In the genomic region with DNA sequence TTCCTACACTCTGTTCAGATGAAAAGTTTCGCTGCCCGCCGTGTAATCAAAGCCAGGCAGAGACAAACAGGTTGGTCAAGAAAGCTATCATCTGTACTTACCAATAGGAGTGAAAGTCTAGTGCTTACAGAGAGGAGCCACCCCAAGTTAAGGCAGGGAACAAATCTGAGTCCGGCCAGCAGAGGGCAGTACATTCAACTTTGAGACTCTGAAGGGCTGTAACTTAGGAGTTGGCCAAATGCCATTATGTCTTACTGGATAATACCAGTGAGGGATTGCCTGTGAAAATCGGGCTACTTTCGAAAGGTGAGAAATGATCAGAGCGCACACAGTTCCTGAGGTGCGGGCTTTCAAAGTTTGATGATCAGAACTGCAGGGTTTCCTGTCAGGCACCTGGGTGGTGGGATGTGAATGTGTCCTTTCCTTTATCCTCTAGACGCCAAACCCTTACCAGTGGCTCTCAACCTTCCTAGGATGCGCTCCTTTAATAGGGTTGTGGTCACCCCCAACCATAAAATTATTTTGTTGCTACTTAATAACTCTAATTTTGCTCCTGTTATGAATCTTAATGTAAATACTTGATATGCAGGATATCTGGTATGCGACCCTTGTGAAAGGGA, we compare ENCODE assay signal across 8 mouse cellular contexts. TPM values are rescaled to one million over a fixed set of nuclear protein-coding genes. Genes with fewer than 3 reads are reported as not detected.
DNase-seq lines count a peak whose midpoint lies in the region; ATAC-seq lines count a peak whose summit lies in the region.

No protein-coding gene starts in this region.

- WGBS in neural tube, embryonic 15.5 days: 58% methylated on average over 11 of the region's 11 CpGs

- no peaks in the 10 kb centered on the region for H3K36me3 ChIP-seq in neural tube, embryonic 15.5 days

- intact Hi-C loops in heart, postnatal 14 days (cut with DNase I): loop anchor here (5.0 kb wide), 1 partner anchor 321 kb away; no protein-coding TSS in a partner anchor

- no peaks in the 10 kb centered on the region for H3K9me3 ChIP-seq in neural tube, embryonic 15.5 days (replicated peaks)

- no peak overlapping the region for H3K4me2 ChIP-seq in neural tube, embryonic 15.5 days

- no peak overlapping the region for H3K4me3 ChIP-seq in neural tube, embryonic 15.5 days (replicated peaks)

- no peak overlapping the region for H3K9ac ChIP-seq in neural tube, embryonic 15.5 days (replicated peaks)

- no peak overlapping the region for H3K27ac ChIP-seq in neural tube, embryonic 15.5 days (replicated peaks)

- DNase-seq in CD8-positive naive resting alpha-beta T cell, adult 2 months (ENCODE audit: low read depth in 2 of 2, low spot score in 2 of 2): peak; percentile 54 to 70
- peak; percentile 53 to 61 for DNase-seq in adrenal gland, postnatal 4 days (ENCODE audit: low spot score in 2 of 2)
- DNase-seq in heart, postnatal 14 days: peak; percentile 75 to 84
- peak; percentile 87 for DNase-seq in kidney, postnatal 4 days
- DNase-seq in lung, adult 18-20 months: peak; percentile 79 to 83
- peak; percentile 90 for DNase-seq in testis, postnatal 10 days (ENCODE audit: low spot score)

- no peaks in the 10 kb centered on the region; the same call in 1 of the 2 replicates for H3K4me1 ChIP-seq in neural tube, embryonic 15.5 days

- H3K27me3 ChIP-seq in neural tube, embryonic 15.5 days (replicated peaks): no peaks in the 10 kb centered on the region

- peak; percentile 73 for ATAC-seq in erythroid progenitor cell, adult 5-6 weeks (replicated peaks; ENCODE audit: low FRiP score, poor library complexity, severe bottlenecking)
- peak; percentile 28; the same call in 1 of the 2 replicates for ATAC-seq in neural tube, embryonic 15.5 days (ENCODE audit: low FRiP score)

RNA-seq across cellular contexts. Expression of a gene that starts 15.8 kb away (rescaled TPM):
- total RNA-seq in adrenal gland, postnatal 4 days (2021): 10 to 100 TPM; 21.2 to 21.6 TPM
- total RNA-seq in erythroid progenitor cell, adult 5-6 weeks (2015; ENCODE audit: low replicate concordance): 1.1 and 2.9 TPM in 2 replicates
- 1.8 and 2.3 TPM in 2 replicates for total RNA-seq in erythroid progenitor cell, adult 5-6 weeks (2017; ENCODE audit: low replicate concordance)
- 10 to 100 TPM; 16.3 to 17.6 TPM for total RNA-seq in heart, postnatal 14 days (2021)
- polyA plus RNA-seq in neural tube, embryonic 15.5 days (2015; fragmentation: Nextera tagmentation; extraction: Ambion mirVana): 24.1 and 26.1 TPM in 2 replicates

Comparison
In these comparisons a context has a peak if more than half of its experiments do, and no peak if none do; other contexts are left out.
1. RNA of a gene that starts 15.8 kb away (total RNA-seq): 21.2 to 21.6 TPM in adrenal gland, postnatal 4 days and 16.3 to 17.6 TPM in heart, postnatal 14 days; 1.1 to 2.9 TPM in erythroid progenitor cell, adult 5-6 weeks; every median in the first group is over 4 times any median in the second.
2. Peak in every context shown above with its lines, with median percentiles within 50 percentile points of each other: DNase-seq.